Mouse (Mus musculus): Measurements from ENCODE around the gene Prdm11.

DNA sequence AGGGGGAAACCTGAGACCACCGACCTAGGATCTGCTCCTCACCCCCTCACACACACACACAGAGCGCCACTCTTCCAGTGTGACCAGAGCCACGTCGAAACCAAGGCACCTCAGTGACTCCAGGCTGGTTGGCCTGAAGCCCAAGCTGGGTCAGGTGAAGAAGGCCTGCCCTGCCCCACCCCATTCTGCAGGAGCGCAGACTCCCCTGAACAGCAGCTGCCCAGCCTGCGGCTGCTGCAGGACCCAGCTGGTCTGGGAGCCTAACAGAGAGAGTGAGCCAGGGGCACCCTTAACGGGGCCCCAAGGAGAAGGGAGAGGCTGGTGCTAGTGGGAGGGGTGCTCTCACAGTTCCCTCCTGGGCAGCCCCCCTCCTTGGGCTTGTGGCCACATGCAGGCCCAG is 10.3 kb downstream of the Prdm11 start:
- TF ChIP-seq CTCF (IDR thresholded peaks at IDR 0.05; ENCODE audit: control insufficient read depth, insufficient read depth, low read length): no peak
- TF ChIP-seq POLR2A (IDR thresholded peaks at IDR 0.05; ENCODE audit: borderline replicate concordance, control insufficient read depth, low read depth, low read length): no peak
